Mouse (Mus musculus) limb, embryonic 11.5 days (tissue): ENCODE results near the gene Kcnd3. TPM values are rescaled to one million over a fixed set of nuclear protein-coding genes. Genes with fewer than 3 reads are reported as not detected.

Experiments
- ATAC-seq: fragments of 200-750 bp; cut with Nextera tagmentation; 2 replicates; pipeline ENCODE4 v1.8.0; 2017; ENCODE audit warnings: low read depth; ENCODE audit not compliant: insufficient number of reproducible peaks, low FRiP score, low TSS enrichment
- DNase-seq: peaks from one replicate; pipeline ENCODE4 v3.0.0-alpha.2; 2015; ENCODE audit warnings: low spot score
- H3K27ac ChIP-seq: fragments of 300-500 bp; sonication (generic); replicated peaks from 2 replicates; pipeline ENCODE4 v1.5.1; 2014; ENCODE audit warnings: low read depth, mild to moderate bottlenecking, low read length
- H3K27me3 ChIP-seq: fragments of 300-500 bp; sonication (generic); 2 replicates; pipeline ENCODE4 v1.6.1; 2014; ENCODE audit warnings: mild to moderate bottlenecking, low read length, mixed read lengths; ENCODE audit not compliant: control insufficient read depth, insufficient read depth
- H3K36me3 ChIP-seq: fragments of 300-500 bp; sonication (generic); 2 replicates; pipeline ENCODE4 v1.6.1; 2014; ENCODE audit warnings: mild to moderate bottlenecking, low read length, moderate library complexity, mixed read lengths; ENCODE audit not compliant: control insufficient read depth, insufficient read depth
- H3K4me1 ChIP-seq: fragments of 300-500 bp; sonication (generic); 2 replicates; pipeline ENCODE4 v1.6.1; 2014; ENCODE audit warnings: low read length, mixed read lengths; ENCODE audit not compliant: control insufficient read depth, insufficient read depth
- H3K4me2 ChIP-seq: fragments of 300-500 bp; sonication (generic); 2 replicates; pipeline ENCODE4 v1.6.1; 2014; ENCODE audit warnings: low read depth, mild to moderate bottlenecking, moderate library complexity; ENCODE audit not compliant: severe bottlenecking
- H3K4me3 ChIP-seq: fragments of 300-500 bp; sonication (generic); 2 replicates; pipeline ENCODE4 v1.5.1; 2014; ENCODE audit warnings: low read depth, low read length
- H3K9ac ChIP-seq: fragments of 300-500 bp; sonication (generic); 2 replicates; pipeline ENCODE4 v1.6.1; 2014; ENCODE audit warnings: mild to moderate bottlenecking, low read length
- H3K9me3 ChIP-seq: fragments of 300-500 bp; sonication (generic); 2 replicates; pipeline ENCODE4 v1.6.1; 2016; ENCODE audit warnings: low read length; ENCODE audit not compliant: control insufficient read depth
- WGBS: fragments of 180-500 bp; shearing (Covaris S2); extraction: QIAGEN DNeasy Blood & Tissue Kit; methylation state at CpG from one replicate; pipeline ENCODE4 v1.1.7; 2014; 5-methylcytosine and 5-hydroxymethylcytosine counted together
- polyA plus RNA-seq: library from polyadenylated mRNA; unstranded; fragments of >200 nt; fragmentation: Nextera tagmentation; extraction: Ambion mirVana; gene quantifications from 2 replicates; pipeline ENCODE4 v1.2.1, GENCODE M21; 2014

Kcnd3 gene
- polyA plus RNA-seq, 1 experiment from 2014 or later: 0.12 TPM

- no peaks in the 10 kb centered on the region for H3K9me3 ChIP-seq
- H3K27ac ChIP-seq: no peak overlapping the region
- WGBS: 81% methylated on average over 6 of the region's 6 CpGs
- ATAC-seq: no peak
- H3K4me3 ChIP-seq: no peak overlapping the region
- peaks cover 11% of the 10 kb centered on the region for H3K4me1 ChIP-seq
- H3K36me3 ChIP-seq: no peaks in the 10 kb centered on the region
- H3K4me2 ChIP-seq: no peak overlapping the region
- no peak overlapping the region for H3K9ac ChIP-seq
- no peak for DNase-seq
- peaks cover 17% of the 10 kb centered on the region for H3K27me3 ChIP-seq
These were observed 258.1 kb downstream of the Kcnd3 start for GRCm38 (mm10) chr3:105710246-105710645.

- Histone ChIP-seq H3K4me1 (peaks cover 8% of the 10 kb centered on the region), H3K27ac (no peak overlapping the region)
These were observed 259.6 kb downstream of the Kcnd3 start for GRCm38 (mm10) chr3:105711741-105712140.

GRCm38 (mm10) chr3:105712827-105713226 lies 260.7 kb downstream of the Kcnd3 start:
- H3K4me2 ChIP-seq: no peak overlapping the region
- no peaks in the 10 kb centered on the region for H3K9me3 ChIP-seq
- no peaks in the 10 kb centered on the region for H3K27me3 ChIP-seq
- H3K9ac ChIP-seq: no peak overlapping the region
- H3K4me1 ChIP-seq: peaks cover 9% of the 10 kb centered on the region
- DNase-seq: no peak
- H3K36me3 ChIP-seq: no peaks in the 10 kb centered on the region
- H3K4me3 ChIP-seq: no peak overlapping the region
- no peak overlapping the region for H3K27ac ChIP-seq
- no peak for ATAC-seq

More at GRCm38 (mm10) chr3:105711741-105712140, 259.6 kb downstream of the Kcnd3 start:
- DNase-seq: no peak
- no peaks in the 10 kb centered on the region for H3K9me3 ChIP-seq
- peaks cover 3% of the 10 kb centered on the region; the same call in 1 of the 2 replicates for H3K27me3 ChIP-seq
- no peak overlapping the region for H3K9ac ChIP-seq
- no peak overlapping the region for H3K4me2 ChIP-seq
- H3K4me3 ChIP-seq: no peak overlapping the region
- 76% methylated on average over 7 of the region's 7 CpGs for WGBS
- no peak for ATAC-seq
- no peaks in the 10 kb centered on the region for H3K36me3 ChIP-seq

- Histone ChIP-seq H3K27ac (peak overlapping the region; percentile 59; the same call in 1 of the 2 replicates), H3K4me1 (peaks cover 14% of the 10 kb centered on the region), H3K9me3 (no peaks in the 10 kb centered on the region; the same call in 1 of the 2 replicates), H3K4me2 (no peak overlapping the region), H3K9ac (no peak overlapping the region), H3K36me3 (no peaks in the 10 kb centered on the region), H3K27me3 (no peaks in the 10 kb centered on the region), H3K4me3 (no peak overlapping the region)
- peak; percentile 58 for DNase-seq
- peak; percentile 75 for ATAC-seq
- WGBS: 7% methylated on average over 8 of the region's 8 CpGs
These were observed 262.1 kb downstream of the Kcnd3 start for GRCm38 (mm10) chr3:105714091-105714819.

GRCm38 (mm10) chr3:105714820-105715167 lies 262.7 kb downstream of the Kcnd3 start:
- DNase-seq (no peak), ATAC-seq (no peak)
- no peaks in the 10 kb centered on the region for H3K36me3 ChIP-seq
- H3K27ac ChIP-seq: no peak overlapping the region
- no peaks in the 10 kb centered on the region for H3K27me3 ChIP-seq
- H3K4me2 ChIP-seq: no peak overlapping the region
- H3K9ac ChIP-seq: no peak overlapping the region
- no peaks in the 10 kb centered on the region; the same call in 1 of the 2 replicates for H3K9me3 ChIP-seq
- H3K4me3 ChIP-seq: no peak overlapping the region
- peaks cover 14% of the 10 kb centered on the region for H3K4me1 ChIP-seq

GRCm38 (mm10) chr3:105716353-105717000 lies 264.3 kb downstream of the Kcnd3 start:
- H3K27ac ChIP-seq: no peak overlapping the region
- DNase-seq: no peak

GRCm38 (mm10) chr3:105717856-105718555 lies 265.9 kb downstream of the Kcnd3 start:
- H3K4me2 ChIP-seq: no peak overlapping the region
- H3K9me3 ChIP-seq: no peaks in the 10 kb centered on the region; the same call in 1 of the 2 replicates
- no peaks in the 10 kb centered on the region for H3K27me3 ChIP-seq
- ATAC-seq (no peak), DNase-seq (no peak)
- H3K27ac ChIP-seq: no peak overlapping the region
- no peaks in the 10 kb centered on the region for H3K36me3 ChIP-seq
- no peak overlapping the region for H3K9ac ChIP-seq
- peaks cover 14% of the 10 kb centered on the region for H3K4me1 ChIP-seq
- H3K4me3 ChIP-seq: no peak overlapping the region
- 59% methylated on average over 11 of the region's 11 CpGs for WGBS

More at GRCm38 (mm10) chr3:105716353-105717000, 264.3 kb downstream of the Kcnd3 start:
- peaks cover 14% of the 10 kb centered on the region for H3K4me1 ChIP-seq
- no peaks in the 10 kb centered on the region for H3K36me3 ChIP-seq
- 58% methylated on average over 18 of the region's 18 CpGs for WGBS
- H3K27me3 ChIP-seq: no peaks in the 10 kb centered on the region
- ATAC-seq: no peak
- no peak overlapping the region for H3K4me2 ChIP-seq
- no peak overlapping the region for H3K4me3 ChIP-seq
- H3K9ac ChIP-seq: no peak overlapping the region
- no peaks in the 10 kb centered on the region; the same call in 1 of the 2 replicates for H3K9me3 ChIP-seq

- Histone ChIP-seq H3K27me3 (no peaks in the 10 kb centered on the region), H3K4me2 (no peak overlapping the region), H3K9ac (no peak overlapping the region), H3K4me3 (no peak overlapping the region), H3K9me3 (no peaks in the 10 kb centered on the region; the same call in 1 of the 2 replicates), H3K27ac (no peak overlapping the region), H3K4me1 (peaks cover 14% of the 10 kb centered on the region), H3K36me3 (no peaks in the 10 kb centered on the region)
- 37% methylated on average over 4 of the region's 4 CpGs for WGBS
- no peak for ATAC-seq
- no peak for DNase-seq
These were observed 266.6 kb downstream of the Kcnd3 start for GRCm38 (mm10) chr3:105718746-105719145.
